Mouse (Mus musculus) midbrain, postnatal 0 days (tissue): ENCODE measurements around the gene Dtymk. TPM values are rescaled to one million over a fixed set of nuclear protein-coding genes. Genes with fewer than 3 reads are reported as not detected.
A peak's percentile ranks its signal among the peaks of the same experiment; 100 is the strongest.
"Not testable (repeated sequence)": the region's sequence is repeated elsewhere in the genome, so short reads cannot be mapped to it uniquely, and the experiment has no call there.

Source experiments
- ATAC-seq: fragments of 200-750 bp; cut with Nextera tagmentation; 2 replicates; pipeline ENCODE4 v1.8.0; 2017; ENCODE audit warnings: moderate number of reproducible peaks, mild to moderate bottlenecking, moderate TSS enrichment, moderate library complexity; ENCODE audit not compliant: low FRiP score
- DNase-seq: peaks from one replicate; pipeline ENCODE4 v3.0.0-alpha.2; 2015; ENCODE audit warnings: low spot score
- H3K27ac ChIP-seq: fragments of 300-500 bp; sonication (generic); 2 replicates; pipeline ENCODE4 v1.5.1; 2014; ENCODE audit warnings: low read depth, mild to moderate bottlenecking, low read length, mixed read lengths
- H3K27me3 ChIP-seq: fragments of 300-500 bp; sonication (generic); 2 replicates; pipeline ENCODE4 v1.6.1; 2014; ENCODE audit warnings: low read length, control low read depth, mixed read lengths; ENCODE audit not compliant: insufficient read depth
- H3K36me3 ChIP-seq: fragments of 300-500 bp; sonication (generic); 2 replicates; pipeline ENCODE4 v1.6.1; 2014; ENCODE audit warnings: low read length, control low read depth, mixed read lengths; ENCODE audit not compliant: insufficient read depth
- H3K4me1 ChIP-seq: fragments of 300-500 bp; sonication (generic); 2 replicates; pipeline ENCODE4 v1.6.1; 2014; ENCODE audit warnings: mild to moderate bottlenecking, control low read depth, antibody characterized with exemption, low read length, mixed read lengths; ENCODE audit not compliant: insufficient read depth
- H3K4me2 ChIP-seq: fragments of 300-500 bp; sonication (generic); 2 replicates; pipeline ENCODE4 v1.6.1; 2014; ENCODE audit warnings: low read depth, mild to moderate bottlenecking, low read length, mixed read lengths; ENCODE audit not compliant: poor library complexity, severe bottlenecking
- H3K4me3 ChIP-seq: fragments of 300-500 bp; sonication (generic); 2 replicates; pipeline ENCODE4 v1.5.1; 2014; ENCODE audit warnings: low read depth, mild to moderate bottlenecking, low read length, moderate library complexity
- H3K9ac ChIP-seq: fragments of 300-500 bp; sonication (generic); replicated peaks from 2 replicates; pipeline ENCODE4 v1.6.1; 2014; ENCODE audit warnings: mild to moderate bottlenecking, low read length, moderate library complexity, mixed read lengths; ENCODE audit not compliant: poor library complexity, severe bottlenecking
- H3K9me3 ChIP-seq: fragments of 300-500 bp; sonication (generic); 2 replicates; pipeline ENCODE4 v1.6.1; 2016; ENCODE audit warnings: low read length, control low read depth
- CTCF ChIP-seq: IDR thresholded peaks from 2 replicates; pipeline ENCODE4 v1.5.1; 2016; ENCODE audit warnings: antibody characterized with exemption, mild to moderate bottlenecking
- WGBS: fragments of 180-500 bp; shearing (Covaris S2); extraction: QIAGEN DNeasy Blood & Tissue Kit; methylation state at CpG from one replicate; pipeline ENCODE4 v1.1.7; 2014; 5-methylcytosine and 5-hydroxymethylcytosine counted together
- polyA plus RNA-seq: library from polyadenylated mRNA; unstranded; fragments of >200 nt; fragmentation: Nextera tagmentation; extraction: Ambion mirVana; gene quantifications from 2 replicates; pipeline ENCODE4 v1.2.1, GENCODE M21; 2015
- total RNA-seq: library from RNA; depleted of rRNA; stranded (reverse); fragments of >200 nt; gene quantifications from 2 replicates; pipeline ENCODE4 v1.2.3, GENCODE M21; 2014

Gene Dtymk
- total and polyA plus RNA-seq, 2 experiments from 2014 or later: 66.8 to 109 TPM

DNA sequence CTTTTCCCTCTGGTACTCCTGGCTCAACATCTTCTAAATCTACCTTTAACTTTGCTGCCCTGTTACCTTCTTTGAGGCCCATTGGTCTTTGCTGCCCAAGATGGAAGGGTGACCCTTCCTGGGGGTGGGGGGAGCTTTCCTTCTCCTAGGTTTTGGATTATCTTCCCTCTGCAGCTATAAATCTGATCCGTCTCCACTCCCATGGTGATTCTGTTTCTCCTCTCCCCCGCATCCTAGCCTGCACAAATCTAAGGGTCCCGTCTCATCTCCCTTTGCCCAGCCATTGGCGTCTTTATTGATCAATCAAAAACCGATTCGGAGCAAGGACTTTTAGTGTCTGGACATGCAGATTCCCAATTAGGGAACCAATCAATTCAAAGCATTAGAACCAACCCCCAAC is 34.1 kb downstream of the Dtymk start:
- no peak overlapping the region for H3K4me2 ChIP-seq
- WGBS: 95% methylated on average over 6 of the region's 6 CpGs
- no peaks in the 10 kb centered on the region for H3K27me3 ChIP-seq
- H3K4me1 ChIP-seq: no peaks in the 10 kb centered on the region
- no peak overlapping the region for H3K27ac ChIP-seq
- H3K36me3 ChIP-seq: peaks cover 3% of the 10 kb centered on the region; the same call in 1 of the 2 replicates
- no peak for DNase-seq
- no peak for TF ChIP-seq CTCF
- H3K4me3 ChIP-seq: no peak overlapping the region
- H3K9ac ChIP-seq: no peak overlapping the region
- H3K9me3 ChIP-seq: no peaks in the 10 kb centered on the region
- no peak for ATAC-seq

GRCm38 (mm10) chr1:93764871-93765591 is 36.7 kb downstream of the Dtymk start:
- 96% methylated on average over 9 of the region's 9 CpGs for WGBS
- Histone ChIP-seq H3K4me1 (no peaks in the 10 kb centered on the region), H3K27me3 (no peaks in the 10 kb centered on the region), H3K9ac (no peak overlapping the region), H3K4me2 (no peak overlapping the region), H3K36me3 (peaks cover 3% of the 10 kb centered on the region; the same call in 1 of the 2 replicates), H3K9me3 (no peaks in the 10 kb centered on the region), H3K4me3 (no peak overlapping the region), H3K27ac (no peak overlapping the region)
- TF ChIP-seq CTCF: no peak
- DNase-seq (no peak), ATAC-seq (no peak)

DNA sequence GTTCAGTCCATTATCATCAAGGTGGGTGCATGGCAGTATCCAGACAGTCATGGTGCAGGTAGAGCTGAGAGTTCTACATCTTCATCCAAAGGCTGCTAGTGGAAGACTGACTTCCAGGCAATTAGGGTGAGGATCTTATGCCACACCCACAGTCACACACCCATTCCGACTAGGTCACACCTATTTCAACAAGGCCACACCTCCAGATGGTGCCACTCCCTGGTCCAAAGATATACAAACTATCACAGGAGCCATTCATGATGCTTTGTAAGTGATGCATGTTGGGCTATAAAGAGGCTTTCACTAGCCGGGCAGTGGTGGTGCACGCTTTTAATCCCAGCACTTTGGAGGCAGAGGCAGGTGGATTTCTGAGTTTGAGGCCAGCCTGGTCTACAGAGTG is 38.2 kb downstream of the Dtymk start:
- not testable (repeated sequence) for H3K4me3 ChIP-seq, DNase-seq, H3K27me3 ChIP-seq, H3K27ac ChIP-seq, H3K4me1 ChIP-seq, H3K9me3 ChIP-seq, ATAC-seq, H3K9ac ChIP-seq, H3K4me2 ChIP-seq, H3K36me3 ChIP-seq
- WGBS: 94% methylated on average over 3 of the region's 3 CpGs

GRCm38 (mm10) chr1:93760076-93760475 is 41.7 kb downstream of the Dtymk start:
- Histone ChIP-seq H3K4me1 (no peaks in the 10 kb centered on the region), H3K27me3 (no peaks in the 10 kb centered on the region), H3K27ac (no peak overlapping the region), H3K9me3 (no peaks in the 10 kb centered on the region), H3K4me3 (no peak overlapping the region), H3K9ac (no peak overlapping the region), H3K4me2 (no peak overlapping the region), H3K36me3 (no peaks in the 10 kb centered on the region)
- no peak for DNase-seq
- 89% methylated on average over 1 of the region's 1 CpGs for WGBS
- TF ChIP-seq CTCF: no peak
- ATAC-seq: no peak

- no peaks in the 10 kb centered on the region for H3K9me3 ChIP-seq
- no peak for TF ChIP-seq CTCF
- H3K27me3 ChIP-seq: no peaks in the 10 kb centered on the region
- peaks cover 3% of the 10 kb centered on the region; the same call in 1 of the 2 replicates for H3K4me1 ChIP-seq
- H3K4me3 ChIP-seq: no peak overlapping the region
- H3K4me2 ChIP-seq: peak overlapping the region; percentile 90; the same call in 1 of the 2 replicates
- no peak overlapping the region for H3K9ac ChIP-seq
- ATAC-seq: no peak
- no peak overlapping the region for H3K27ac ChIP-seq
- no peak for DNase-seq
- no peaks in the 10 kb centered on the region for H3K36me3 ChIP-seq
Observed at GRCm38 (mm10) chr1:93756154-93756553, 45.6 kb downstream of the Dtymk start.

- Histone ChIP-seq H3K4me2 (peak overlapping the region; percentile 90), H3K9me3 (no peaks in the 10 kb centered on the region), H3K27me3 (no peaks in the 10 kb centered on the region), H3K4me3 (peak overlapping the region; percentile 87), H3K9ac (peak overlapping the region; percentile 88; the same call in 1 of the 2 replicates), H3K4me1 (peaks cover 3% of the 10 kb centered on the region; the same call in 1 of the 2 replicates), H3K27ac (no peak overlapping the region), H3K36me3 (no peaks in the 10 kb centered on the region; the same call in 1 of the 2 replicates)
- WGBS: 24% methylated on average over 7 of the region's 7 CpGs
- ATAC-seq: no peak
- no peak for DNase-seq
- TF ChIP-seq CTCF: no peak
Observed at GRCm38 (mm10) chr1:93755618-93756017, 46.1 kb downstream of the Dtymk start.
